Mouse (Mus musculus) brain, adult 2 months (tissue): ENCODE results near the gene Ttc29.

Experiments used
- DNase-seq: peaks from one replicate; pipeline ENCODE4 v3.0.0; 2011; ENCODE audit warnings: low read depth, low spot score

The Ttc29 gene

DNA sequence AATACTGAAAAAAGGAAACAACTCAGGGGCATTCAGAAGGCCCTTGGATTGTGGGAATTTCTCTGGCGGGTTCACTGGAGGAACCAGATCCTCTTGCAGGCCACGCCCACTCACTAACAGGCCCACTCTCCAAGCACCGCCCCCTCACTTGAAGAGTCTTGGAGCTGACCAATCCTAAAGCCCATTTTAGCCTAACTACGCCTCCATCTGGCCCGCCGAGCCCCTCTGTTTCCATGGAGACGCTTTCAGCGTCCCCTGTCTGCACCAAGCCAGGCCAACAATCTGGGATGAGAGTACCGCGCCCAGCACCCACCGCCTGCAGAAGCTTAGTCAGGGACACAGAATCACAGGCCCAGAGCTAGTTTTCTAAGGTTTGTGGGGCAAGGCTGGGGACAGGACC, at the start of gene Ttc29:
Gene Ttc29, plus strand, starts transcription at position 224 of the 400 bp plus-strand sequence.
- peak; percentile 17 for DNase-seq

GRCm38 (mm10) chr8:78171351-78171750, 41.7 kb upstream of the Ttc29 start:
- DNase-seq, result no peak

DNA sequence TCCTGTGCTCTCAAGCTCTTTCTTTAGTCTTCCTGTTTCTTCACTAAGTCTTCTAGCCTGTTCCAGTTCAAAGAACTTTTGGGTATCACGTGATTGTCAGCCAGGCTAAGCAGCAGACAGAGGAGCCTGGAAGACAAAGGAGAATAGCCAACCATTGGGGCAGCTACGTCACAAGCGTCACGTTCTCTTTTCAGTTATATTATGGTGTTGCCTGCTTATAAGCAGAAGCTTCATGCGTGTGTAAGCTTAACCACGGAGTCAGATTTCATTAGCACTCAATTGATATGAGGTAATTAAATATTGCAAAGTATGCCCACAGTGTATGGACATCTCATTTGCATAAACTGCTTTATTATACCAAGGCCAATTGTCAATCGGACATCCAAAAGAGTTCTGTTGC, 30.4 kb upstream of the Ttc29 start:
- no peak for DNase-seq

DNA sequence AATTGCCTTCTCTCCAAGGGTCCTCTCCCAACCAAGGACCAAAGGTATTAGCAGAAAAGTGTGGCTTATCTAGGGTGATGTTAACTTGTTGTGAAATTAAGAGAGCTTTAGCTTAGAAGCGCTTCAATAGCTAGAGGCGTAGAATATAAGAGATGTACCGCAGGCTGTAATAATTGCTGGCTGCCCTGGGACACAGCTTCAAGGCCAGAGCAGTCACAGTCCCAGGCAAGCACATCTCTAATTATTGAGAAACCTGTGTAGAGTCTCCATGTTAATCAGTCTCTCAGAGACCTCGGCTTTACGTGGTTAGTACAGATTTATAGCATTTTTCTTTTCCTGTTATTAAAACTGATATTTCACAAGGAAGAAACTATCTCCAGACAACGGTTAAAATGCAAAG, 29.7 kb upstream of the Ttc29 start:
- no peak for DNase-seq

GRCm38 (mm10) chr8:78187087-78187486, 26.0 kb upstream of the Ttc29 start:
- DNase-seq, result no peak

- DNase-seq, result peak; percentile 3
These were observed 8.9 kb upstream of the Ttc29 start for GRCm38 (mm10) chr8:78204229-78204628.

DNA sequence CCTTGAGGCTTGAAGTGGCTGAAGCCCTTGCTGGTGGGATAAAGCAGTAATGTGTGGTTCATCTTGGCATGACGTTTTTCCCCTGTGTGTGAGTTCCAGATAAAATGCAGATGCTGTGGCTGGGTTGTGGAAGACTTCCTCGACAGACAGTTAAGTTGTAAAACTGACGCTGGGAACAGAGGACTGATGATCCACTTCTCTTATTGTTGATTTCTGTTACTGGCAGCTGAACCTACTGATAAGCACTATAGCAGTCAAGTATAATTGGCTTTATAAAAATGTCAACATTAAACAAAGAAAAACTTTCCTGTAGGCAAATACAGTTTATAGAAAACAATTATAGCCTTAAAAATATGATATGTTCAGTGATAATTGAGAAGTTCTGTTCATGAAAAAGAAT, 2.7 kb upstream of the Ttc29 start:
- no peak for DNase-seq

DNA sequence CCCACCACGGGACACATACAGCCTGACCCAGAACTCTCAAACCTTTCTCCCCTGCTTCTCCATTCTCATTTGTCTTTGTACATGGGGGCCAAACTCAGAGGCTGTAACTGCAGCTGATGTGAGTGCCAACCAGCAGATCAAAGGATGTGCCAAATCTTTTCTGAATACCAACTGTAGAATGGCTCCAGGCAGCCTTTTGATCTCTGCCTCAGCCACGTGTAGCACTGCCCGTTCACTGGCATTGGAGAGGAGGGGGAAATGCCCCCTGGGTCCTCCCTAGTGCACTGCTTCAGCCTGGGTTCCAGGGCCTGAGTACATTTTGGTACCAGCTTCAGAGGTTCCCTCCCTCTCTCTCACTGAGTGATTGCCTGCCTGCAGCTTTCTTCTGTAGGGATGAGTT, 1.5 kb downstream of the Ttc29 start:
- no peak for DNase-seq

GRCm38 (mm10) chr8:78226087-78226486, 13.0 kb downstream of the Ttc29 start:
- DNase-seq, result no peak

GRCm38 (mm10) chr8:78230721-78231120, 17.6 kb downstream of the Ttc29 start:
- no peak for DNase-seq

GRCm38 (mm10) chr8:78232870-78233707, 20.0 kb downstream of the Ttc29 start:
- DNase-seq, result peak; percentile 37

DNA sequence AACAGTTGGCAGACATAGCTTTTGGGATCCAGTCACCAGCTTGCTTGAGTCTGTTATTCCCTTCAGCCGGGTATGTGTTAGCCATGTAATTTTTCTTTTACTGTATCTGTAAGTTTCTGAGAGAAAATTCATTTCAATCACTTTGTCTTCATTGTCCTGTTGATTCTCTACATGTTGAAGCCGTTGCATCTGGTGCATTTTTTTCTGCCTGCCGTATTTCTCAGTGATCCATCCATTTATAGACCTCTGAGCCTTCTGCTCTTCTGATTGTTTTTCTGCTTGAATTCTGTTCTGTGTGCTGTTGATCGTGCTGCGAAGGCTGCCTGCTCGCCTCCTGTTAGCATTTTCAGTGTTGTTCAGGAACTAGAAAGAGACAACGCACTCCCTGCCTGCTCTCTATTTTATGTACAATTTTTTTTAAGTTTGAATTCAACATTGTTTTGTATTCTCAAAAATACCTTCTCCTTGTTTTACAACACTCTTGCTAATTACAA, 20.7 kb downstream of the Ttc29 start:
- DNase-seq, result peak; percentile 24

DNA sequence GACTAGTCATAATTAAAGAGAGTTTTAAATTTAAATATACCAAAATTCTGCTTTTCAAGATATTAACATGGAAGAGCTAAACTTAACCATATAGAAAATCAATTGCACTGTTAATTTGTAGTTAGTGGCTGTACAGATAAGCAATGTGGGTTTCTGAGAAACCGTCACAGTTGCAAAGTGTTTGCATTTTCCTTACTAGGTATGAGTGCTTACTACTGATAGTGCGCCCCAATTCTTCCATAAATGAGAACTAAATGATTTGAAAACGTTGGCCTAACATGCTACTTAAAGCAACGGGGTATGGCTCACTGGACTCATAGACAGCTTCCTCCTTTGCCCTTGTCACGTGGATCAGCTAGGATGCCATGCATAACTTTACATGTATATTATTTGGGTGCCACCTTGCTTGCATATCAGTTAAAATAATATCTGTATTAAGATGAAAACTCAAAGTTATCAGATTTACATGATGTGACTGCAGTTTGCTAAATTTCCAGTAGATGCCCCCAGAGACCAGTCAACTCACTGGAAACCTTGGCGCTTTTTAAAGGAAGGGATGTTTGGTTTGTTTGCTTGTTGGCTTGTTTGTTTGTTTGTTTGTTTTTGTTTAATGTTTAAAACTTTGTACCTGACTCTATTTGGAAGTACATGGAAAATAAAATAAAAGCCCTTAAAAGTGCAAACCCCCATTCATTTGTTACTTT, 25.0 kb downstream of the Ttc29 start:
- DNase-seq, result peak; percentile 39

GRCm38 (mm10) chr8:78251115-78251514, 38.0 kb downstream of the Ttc29 start:
- DNase-seq, result no peak

GRCm38 (mm10) chr8:78254374-78254773, 41.3 kb downstream of the Ttc29 start:
- peak; percentile 54 for DNase-seq

DNA sequence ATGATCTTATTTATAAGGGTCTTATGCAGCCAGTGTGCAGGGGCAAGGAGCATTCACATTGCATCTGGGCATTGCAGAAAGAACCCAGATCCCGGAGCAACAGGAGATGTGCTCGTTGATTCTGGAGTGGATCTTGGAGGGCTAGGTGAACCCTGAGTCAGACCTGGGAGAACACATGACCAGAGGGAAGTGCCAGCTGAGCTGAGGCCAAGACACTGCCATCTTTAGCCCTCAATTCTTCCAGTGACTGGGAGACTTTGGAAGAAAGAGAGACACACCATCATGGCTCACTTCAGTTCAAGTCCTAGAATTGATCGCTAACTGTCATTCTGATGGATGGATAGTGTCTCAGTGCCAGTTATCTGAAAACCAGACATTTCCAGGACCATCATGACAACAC, 41.9 kb downstream of the Ttc29 start:
- DNase-seq, result no peak

GRCm38 (mm10) chr8:78265506-78265905, 52.4 kb downstream of the Ttc29 start:
- DNase-seq, result no peak

GRCm38 (mm10) chr8:78266231-78266630, 53.1 kb downstream of the Ttc29 start:
- DNase-seq, result no peak

DNA sequence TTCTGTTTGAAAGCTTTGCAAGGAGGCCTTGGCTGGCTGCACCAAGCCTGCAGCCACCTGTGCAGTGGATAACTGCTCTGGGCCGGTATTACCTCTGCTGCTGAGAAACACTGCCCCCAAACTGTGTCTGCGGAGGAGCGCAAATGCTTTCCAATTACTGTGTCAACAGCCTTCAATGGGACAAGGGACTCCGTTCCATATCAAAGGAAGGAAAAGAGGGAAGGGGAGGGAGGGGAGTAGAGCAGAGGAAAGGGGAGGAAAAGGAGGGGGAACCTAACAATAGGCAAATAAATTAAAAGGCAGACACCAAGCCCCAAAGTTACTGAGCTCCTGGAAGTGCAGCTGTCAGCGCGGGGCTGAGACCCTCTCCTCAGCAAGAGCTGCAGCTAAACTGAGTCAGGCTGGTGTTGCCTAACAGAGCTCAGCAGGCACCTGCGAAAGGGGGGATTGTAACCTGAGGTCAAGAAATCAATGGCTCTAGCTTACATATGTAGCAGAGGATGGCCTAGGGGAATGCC, 54.9 kb downstream of the Ttc29 start:
- no peak for DNase-seq

DNA sequence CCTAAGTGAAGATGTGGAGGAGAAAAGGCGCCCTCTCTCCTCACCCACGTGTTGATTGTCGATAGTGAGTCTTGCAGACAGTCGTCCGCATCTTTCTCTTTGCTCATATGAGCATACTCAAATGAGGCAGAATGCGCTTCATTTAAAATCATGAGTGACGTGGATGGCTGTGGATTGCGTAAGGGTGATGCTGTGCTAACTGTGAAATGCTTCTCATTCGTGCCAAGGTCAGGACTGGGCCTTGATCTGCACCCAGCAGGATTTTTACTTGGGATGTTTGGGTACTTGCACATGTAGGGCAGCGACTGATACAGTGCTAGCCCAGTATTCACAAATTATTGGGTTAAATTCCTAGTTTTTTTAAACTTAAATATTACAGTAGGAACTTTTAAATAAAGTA, 56.2 kb downstream of the Ttc29 start:
- no peak for DNase-seq

DNA sequence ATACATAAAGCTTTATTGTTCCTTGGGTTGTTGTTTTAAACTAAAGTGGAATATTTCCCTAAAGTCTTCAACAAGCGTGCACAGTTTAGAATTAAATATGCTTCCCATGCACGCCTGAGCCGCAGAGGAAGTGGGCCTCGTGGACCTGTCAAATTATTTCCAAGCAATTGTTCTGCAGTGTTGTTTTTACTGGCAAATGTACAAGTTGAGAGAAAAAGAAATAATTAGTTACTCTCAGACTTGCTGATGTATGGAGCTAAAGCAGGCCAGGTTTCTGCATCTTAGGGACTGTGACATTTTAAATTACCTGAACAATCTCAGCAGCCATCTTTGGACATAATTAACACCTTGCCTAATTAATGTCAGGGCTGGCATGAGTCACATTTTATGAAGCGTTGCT, 58.3 kb downstream of the Ttc29 start:
- no peak for DNase-seq

DNA sequence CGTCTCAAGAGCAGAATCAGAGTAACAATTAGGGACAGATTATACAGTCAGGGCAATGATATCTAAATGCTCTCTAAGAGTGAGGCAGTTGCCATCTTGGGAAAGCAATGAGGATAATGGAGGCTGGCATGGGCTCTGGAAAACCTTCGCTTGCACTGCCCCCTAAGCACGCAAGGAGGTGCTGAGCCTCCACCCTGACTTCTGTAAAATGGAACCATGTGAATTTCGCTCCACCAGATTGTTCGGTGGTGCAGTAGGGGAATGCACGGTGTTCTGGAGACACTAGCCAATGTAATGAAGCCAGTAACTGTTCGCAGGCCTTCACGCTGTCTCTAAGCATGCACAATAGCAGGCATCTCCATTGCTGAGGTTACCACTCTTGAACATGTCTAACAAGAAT, 63.0 kb downstream of the Ttc29 start:
- no peak for DNase-seq

GRCm38 (mm10) chr8:78277411-78277810, 64.3 kb downstream of the Ttc29 start:
- DNase-seq, result no peak
